Mouse (Mus musculus) thymus, postnatal 25 days (tissue): ENCODE measurements around the gene Gm10772.
"Not testable (repeated sequence)": the region's sequence is repeated elsewhere in the genome, so short reads cannot be mapped to it uniquely, and the experiment has no call there.

ENCODE experiments used
- DNase-seq: peaks from one replicate; pipeline ENCODE4 v3.0.0; 2022

Gm10772 gene

GRCm38 (mm10) chr13:66227473-66227872 lies at the start of gene Gm10772:
TSS of gene Gm10772 (minus strand) at chr13:66227573.
- DNase-seq, result not testable (repeated sequence)

- not testable (repeated sequence) for DNase-seq
Observed at GRCm38 (mm10) chr13:66263914-66264313, 36.5 kb upstream of the Gm10772 start.

GRCm38 (mm10) chr13:66263141-66263540 lies 35.8 kb upstream of the Gm10772 start:
- DNase-seq, result not testable (repeated sequence)

- no peak for DNase-seq
Observed at GRCm38 (mm10) chr13:66214349-66214748, 13.0 kb downstream of the Gm10772 start.

GRCm38 (mm10) chr13:66213811-66214210 lies 13.6 kb downstream of the Gm10772 start:
- not testable (repeated sequence) for DNase-seq

GRCm38 (mm10) chr13:66179172-66179571 lies 48.2 kb downstream of the Gm10772 start:
- DNase-seq, result not testable (repeated sequence)
